Mouse (Mus musculus): ENCODE data around the gene Bcas3.

The Bcas3 gene

DNA sequence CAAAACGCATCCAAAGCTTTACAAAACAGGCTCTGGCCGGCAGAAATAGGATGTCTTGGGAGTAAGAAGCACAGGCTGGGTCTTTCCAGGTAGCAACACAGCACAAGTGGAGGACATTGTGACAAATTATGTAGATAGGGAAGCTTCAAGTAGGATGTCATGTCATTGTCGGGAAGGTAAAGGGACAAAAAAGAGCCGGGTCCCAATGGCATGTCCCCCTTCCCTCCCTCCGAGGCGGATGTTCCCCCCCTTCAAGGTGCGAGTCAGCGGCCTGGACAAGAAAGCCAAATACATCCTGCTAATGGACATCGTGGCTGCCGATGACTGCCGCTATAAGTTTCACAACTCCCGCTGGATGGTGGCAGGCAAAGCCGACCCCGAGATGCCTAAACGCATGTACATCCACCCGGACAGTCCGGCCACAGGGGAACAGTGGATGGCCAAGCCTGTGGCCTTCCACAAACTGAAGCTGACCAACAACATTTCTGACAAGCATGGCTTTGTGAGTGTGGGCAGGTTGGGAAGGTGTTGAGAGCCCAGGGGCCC is 481.5 kb downstream of the Bcas3 start:
- no peak for DNase-seq

DNA sequence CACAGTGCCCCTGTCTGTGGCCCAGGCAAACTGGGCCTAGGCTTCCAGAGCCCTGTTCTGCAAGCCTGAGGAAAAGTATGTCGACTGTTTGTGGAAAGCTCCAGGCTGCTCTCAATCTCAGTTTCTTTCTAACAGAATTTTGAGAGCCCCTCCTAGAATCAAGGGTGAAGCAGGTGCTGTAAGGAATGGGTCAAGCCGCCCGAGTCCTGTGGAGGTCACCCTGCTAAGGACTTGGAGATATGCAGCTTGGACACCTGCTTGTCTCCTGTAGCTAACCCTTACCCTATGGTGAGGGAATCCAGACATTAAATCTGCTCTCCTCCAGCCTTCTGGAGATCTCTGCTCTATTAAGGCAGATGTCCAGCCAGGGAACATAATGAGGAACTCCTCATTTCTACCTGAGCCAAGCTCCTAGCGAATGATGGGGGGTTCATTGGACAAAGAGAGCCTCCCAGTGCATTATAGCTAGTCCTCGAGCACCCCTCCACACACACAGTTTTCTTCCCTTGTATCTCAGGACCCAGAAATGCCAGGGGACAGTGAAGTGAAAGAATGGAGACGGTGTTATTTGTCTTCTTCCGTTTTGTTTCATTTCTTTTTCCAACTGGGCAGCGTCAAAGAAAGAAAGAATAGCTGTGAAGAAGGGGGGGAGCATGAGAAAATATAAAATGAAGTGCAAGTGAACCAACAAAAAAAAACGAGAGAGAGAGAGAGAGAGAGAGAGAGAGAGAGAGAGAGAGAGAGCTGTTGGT is 482.2 kb downstream of the Bcas3 start:
- DNase-seq = no peak

DNA sequence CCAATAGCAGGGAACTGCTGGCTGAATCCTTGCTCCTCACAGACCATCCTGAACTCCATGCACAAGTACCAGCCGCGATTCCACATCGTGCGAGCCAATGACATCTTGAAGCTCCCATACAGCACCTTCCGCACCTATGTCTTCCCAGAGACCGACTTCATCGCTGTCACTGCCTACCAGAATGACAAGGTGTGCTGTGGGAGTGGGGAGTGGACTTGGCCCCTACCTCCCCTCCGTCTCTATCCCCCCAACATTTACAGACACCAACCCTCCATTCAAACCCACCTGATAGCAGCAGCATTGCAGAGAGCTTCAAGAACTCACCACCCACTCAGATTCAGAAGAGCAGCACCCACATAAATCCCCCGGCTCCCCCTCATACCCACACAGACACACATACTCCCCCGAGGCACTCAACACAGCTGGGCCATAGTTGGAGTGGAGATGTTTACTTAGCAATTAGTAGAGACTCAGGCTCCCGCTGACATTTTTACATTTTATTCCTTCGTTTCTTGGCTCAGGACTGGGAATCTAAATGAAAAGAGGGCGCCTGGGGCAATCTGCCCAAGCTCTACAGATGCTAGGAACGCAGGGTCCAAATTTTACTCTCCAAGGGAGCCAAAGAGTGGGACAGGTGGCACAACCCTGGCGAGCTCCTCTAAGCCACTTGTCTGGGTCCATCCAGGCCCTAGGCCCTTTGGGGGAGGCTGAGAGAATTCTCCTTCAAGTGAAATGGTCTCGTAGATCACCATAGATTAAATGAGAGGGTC is 483.0 kb downstream of the Bcas3 start:
- DNase-seq = no peak

DNA sequence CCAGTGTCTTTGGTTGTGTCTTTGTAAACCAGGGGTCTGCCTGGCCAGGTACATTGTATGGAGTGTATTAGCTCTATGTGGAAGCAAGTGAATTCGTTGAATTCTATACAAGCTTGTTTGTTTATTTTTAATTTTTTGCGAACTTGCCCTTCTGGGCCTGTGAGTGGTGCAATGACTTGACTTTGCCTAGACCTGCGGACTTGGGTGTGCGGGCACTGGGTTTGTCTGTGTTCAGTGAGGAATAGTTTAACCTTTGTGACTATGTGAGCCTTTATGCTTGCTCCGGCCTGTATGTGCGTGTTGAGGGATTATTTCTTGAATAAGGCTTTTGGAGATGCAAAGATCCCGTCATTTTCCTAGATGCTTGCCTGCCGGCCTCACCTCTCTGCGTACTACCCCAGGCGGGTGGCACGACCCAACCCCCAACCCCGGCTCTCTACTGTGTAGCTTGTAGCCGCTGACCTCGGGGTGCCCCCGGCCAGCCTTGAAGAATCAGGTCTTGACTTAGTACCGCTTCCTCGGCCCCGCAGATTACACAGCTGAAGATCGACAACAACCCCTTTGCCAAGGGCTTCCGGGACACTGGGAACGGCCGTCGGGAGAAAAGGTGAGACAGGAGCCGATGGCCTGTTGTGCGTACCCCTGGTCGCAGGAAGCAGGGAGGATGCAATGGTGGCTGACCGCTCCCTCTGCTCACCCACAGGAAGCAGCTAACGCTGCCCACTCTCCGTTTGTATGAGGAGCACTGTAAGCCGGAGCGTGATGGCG is 483.7 kb downstream of the Bcas3 start:
- no peak for DNase-seq

DNA sequence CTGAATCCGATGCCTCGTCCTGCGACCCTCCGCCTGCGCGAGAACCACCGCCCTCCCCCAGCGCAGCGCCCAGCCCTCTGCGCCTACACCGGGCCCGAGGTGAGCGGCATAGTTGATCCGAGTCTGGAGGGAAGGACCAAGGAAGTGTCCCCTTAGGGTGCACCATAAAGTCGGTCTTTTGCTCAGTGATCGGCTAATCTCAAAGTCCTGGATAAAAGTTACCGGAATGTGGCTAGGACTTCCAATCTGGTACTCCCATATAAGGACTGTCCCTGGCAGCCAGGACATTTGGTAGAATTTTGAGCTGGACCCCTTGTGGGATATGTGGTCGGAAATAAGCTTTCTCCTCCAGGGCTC is 484.3 kb downstream of the Bcas3 start:
- DNase-seq = no peak

DNA sequence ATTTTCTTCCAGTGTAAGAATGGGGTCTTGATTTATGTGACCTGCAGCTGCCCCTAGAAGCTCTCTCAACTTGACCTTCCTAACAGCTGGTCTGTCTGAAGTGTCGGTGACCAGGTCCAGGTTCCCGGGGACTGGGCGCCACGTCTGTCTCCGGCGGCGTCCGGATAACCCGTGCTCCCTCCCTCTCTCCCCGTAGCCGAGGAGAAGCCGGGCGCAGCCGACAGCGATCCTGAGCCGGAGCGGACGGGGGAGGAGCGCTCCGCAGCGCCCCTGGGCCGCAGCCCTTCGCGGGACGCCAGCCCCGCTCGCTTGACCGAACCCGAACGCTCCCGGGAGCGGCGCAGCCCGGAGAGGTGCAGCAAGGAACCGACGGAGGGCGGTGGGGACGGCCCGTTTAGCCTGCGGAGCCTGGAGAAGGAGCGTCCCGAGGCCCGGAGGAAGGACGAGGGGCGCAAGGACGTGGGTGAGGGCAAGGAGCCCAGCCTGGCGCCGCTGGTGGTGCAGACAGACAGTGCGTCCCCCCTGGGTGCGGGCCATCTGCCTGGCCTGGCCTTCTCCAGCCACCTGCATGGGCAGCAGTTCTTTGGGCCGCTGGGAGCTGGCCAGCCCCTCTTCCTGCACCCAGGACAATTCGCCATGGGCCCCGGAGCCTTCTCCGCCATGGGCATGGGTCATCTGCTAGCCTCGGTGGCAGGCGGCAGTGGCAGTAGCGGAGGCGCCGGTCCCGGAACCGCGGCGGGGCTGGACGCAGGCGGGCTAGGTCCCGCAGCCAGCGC is 484.9 kb downstream of the Bcas3 start:
- no peak for DNase-seq

DNA sequence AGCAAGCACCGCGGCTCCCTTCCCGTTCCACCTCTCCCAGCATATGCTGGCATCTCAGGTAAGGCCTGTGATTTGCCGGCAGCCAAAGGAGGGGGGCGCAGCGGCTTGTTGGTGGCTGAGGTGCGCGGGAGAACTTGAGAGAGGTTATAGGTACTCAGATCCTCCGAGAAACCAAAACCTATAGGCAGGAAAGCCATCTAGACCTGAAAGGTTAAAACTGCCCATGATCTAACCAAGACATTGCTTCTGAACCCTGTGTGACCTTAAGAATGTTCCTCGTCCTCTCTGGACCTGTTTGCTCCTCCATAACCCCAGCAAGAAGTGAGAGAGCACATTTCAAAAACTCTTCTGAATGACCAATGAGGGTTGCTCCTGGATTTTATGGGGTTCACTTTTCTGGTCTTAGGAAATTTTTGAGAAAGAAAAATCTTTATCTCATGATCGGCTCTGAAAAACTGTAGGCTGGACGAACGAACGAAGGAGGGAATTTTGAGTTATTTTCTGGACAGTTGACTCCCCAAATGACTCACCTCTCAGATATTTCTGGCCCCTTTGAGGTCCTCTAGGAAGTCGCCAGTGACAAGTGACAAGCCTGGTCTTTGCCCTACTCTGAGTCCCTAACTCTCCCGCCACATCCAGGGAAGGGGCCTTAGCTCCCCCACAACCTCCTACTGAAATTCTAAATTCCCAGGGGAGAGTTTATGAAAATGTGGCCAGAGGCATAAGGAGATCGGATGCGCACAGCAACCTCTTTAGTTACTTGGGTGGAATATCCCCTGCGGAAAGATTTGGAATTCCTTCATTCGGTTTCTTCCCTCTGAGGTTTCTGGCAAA is 485.7 kb downstream of the Bcas3 start:
- DNase-seq = no peak

DNA sequence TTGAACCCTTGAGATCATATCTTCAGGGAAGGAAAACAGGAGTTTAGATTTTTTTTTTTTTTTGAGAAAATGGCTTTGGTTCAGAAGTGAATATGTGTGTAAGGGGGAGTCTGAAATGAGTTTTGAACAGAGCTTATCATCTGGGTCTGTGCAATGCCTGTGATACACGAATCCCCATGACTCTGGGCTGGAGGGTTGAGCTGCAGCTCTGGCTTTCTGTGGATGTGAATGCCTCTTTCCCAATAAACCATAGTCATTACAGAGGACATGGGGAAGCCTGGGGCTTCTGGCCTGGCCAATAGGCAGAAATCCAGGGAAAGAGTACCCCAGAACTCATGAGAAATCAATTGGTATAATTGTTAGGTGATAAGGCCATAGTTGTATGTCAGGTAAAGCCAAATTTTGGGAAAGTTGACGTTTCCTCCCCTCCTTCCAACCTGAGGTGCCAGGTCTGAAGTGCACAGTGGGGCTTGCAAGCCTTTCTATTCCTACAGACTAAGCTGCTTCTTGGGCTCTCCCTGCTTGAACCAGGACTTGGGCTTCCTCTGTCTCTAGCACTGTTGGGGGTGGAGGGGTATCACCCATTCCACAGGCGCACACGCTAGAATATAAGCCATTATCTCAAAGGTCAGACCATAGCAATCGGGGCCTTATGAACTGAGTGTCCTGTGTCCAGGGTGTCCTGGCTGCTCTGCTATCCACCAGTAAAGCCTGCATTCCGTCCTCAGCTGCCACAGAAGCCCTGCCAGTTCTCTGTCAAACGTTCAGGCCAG is 486.5 kb downstream of the Bcas3 start:
- DNase-seq = no peak

DNA sequence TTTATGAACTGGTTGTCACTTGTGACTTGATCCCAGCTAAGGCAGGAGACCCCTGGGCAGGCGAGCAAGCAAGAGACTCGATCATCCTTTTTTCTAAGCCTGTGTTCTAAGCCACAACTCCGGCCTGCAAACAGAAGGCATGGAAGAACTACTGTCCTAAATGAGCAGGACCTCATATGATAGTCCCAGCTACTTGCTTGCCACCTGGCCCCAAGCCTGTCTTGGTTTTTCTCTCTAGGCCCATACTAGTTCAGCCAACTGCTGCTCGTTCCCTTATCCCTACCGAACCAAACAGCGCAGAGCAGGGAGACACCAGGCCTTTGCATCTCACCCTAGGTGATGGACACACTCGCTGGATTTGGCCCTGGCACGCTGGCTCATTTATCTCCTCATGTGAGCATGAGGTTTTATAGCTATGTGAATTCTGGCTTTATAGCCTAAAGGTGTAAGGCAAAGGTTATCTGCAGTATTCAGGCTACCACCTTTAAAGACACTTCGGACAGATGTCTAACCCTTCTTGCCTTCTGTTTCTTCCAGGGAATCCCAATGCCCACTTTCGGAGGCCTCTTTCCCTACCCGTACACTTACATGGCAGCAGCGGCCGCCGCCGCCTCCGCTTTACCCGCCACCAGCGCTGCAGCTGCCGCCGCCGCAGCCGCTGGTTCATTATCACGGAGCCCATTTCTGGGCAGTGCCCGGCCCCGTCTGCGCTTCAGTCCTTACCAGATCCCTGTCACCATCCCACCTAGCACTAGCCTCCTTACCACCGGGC is 487.2 kb downstream of the Bcas3 start:
- no peak for DNase-seq

DNA sequence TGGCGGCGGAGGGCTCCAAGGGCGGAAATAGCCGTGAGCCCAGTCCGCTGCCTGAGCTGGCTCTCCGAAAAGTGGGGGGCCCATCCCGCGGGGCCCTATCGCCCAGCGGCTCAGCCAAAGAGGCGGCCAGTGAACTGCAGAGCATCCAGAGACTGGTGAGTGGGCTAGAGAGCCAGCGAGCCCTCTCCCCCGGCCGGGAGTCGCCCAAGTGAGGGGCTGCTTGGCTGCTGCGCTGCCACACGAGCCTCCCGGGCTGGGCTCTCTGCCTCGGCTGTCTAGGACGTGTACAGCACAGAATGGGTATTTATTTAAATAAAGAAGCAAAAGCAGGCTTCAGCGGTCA is 487.8 kb downstream of the Bcas3 start:
- DNase-seq = no peak

DNA sequence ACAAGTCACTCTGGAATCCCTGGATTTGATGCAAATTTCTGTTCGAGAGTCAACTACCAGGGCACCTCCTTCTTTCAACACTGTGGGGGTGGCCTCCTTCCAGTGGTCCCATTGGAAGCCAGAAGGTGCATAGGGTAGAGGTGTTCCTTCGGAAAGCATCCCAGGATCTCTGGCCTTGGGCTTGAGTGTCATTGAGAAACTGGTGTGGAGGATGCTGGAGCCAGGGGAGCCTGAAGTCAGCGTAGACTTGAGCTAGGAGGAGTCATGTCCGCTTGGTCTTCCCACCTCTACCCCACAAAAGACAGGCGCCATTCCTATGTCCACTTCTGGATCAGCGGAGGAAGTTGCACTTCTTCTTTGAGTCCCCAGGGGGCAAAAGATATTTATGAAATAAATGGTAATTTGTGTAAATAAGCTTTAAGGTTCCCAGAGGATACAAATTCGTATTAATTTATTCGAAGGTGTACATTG is 488.3 kb downstream of the Bcas3 start:
- DNase-seq = no peak

DNA sequence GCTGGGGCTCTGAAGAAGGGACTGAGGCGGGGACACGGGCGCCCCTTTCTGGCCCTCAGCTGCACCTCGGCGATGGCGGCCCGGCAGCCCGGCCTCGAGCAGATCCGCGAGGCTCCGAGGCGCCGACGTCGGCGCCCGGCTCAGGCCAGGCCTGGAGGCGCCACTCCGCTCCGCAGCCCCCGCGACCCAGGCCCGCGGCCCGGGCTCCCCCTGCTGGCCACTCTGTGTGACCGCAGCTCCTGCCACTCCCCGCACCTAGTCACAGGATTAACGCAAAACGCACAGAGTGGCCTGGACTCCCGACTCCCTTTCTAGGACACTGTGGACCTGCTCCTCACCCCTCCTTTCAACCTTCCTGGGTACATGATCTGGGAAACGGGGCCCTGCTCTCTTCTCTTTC is 489.0 kb downstream of the Bcas3 start:
- no peak for DNase-seq

DNA sequence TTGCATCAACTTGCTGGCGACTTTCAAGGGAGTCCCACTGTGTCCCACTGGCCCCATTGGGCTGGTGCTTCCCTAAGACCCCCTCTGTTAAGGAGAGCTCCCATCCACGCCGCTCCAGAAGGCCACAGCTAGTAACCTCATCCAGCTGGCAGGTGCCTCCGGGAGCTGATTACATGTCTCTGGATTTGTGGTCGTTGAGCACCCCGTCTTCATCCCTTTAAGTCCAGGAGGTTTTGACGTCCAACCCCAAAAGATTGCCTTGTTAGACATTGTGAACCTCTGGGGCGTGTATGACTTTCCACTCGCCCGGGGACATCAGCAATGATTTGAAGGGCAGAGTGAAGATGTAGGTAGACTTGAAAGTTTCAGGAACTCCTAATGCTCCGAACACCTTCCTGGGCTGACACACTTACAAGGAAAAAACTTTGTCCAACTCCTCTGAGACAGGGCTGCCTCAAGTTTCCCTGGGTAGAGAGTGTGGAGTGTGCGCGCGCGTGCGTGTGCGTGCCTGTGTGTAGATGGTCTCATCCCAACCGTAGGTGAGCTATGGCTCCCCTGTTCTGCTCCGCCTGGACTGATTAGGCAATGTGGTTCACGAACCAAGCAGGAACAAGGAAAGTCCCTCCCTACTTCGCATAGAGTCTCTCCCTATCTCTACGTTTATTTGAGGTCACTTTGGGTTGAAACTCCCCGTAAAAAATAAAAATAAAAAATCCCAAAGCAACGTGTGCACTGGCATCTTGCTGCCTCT is 489.8 kb downstream of the Bcas3 start:
- no peak for DNase-seq

DNA sequence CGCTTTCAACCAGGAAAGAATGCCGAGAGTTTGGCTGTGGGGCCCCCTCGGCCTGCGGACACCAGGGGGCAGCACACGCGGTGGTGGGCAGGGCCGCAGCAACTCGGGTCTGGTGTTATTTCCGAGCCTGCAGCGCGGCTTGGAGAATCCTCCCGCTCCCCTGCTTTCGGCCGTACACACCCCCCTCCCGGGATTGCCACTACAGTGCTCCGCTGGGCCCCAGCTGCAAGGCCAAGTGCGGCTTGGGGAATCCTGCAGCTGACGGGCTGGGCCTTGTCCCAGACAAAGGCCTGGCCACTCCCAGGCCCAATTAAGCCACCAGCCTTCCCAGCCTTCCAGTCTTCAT is 490.4 kb downstream of the Bcas3 start:
- DNase-seq = no peak

DNA sequence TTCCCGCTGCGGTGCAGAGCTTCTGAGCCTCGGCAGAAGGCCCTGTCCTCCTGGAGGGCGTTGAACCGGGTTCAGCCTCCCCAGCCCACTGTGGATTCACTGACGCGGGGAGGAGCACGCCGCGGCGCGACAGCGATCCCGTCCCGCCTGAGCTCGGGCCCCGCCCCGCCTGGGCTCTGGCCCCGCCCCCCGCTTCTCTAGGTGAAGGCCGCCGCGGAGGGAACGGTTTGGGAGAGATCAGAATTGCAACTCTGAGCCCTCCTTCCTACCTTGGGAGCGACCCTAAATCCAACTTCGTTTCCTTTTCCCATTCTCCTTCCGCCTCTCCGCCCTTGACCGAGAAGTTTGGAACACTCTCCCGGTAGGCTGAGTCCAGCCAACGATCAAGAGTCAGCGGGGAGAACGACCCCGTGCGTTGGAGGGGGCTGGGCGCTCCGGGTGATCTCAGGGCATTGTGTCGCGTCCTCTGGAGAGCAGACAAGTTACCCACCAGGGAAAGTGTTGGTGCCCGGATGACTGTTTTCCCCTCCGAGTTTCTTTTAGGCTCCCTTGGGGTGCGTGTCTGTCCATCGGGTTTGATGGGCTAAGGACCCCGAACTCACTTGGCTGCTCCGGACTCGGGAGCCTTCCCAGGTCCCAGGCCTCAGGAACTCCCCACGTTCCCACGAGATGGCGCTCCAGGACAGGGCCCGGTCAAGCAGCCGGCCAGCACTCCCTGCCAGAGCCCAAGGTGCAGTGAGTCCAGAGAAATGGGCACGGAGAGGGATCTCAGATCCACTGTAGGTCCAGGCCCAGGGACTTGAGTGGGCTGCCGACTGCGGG is 491.4 kb downstream of the Bcas3 start:
- peak; percentile 69 to 76 for DNase-seq

DNA sequence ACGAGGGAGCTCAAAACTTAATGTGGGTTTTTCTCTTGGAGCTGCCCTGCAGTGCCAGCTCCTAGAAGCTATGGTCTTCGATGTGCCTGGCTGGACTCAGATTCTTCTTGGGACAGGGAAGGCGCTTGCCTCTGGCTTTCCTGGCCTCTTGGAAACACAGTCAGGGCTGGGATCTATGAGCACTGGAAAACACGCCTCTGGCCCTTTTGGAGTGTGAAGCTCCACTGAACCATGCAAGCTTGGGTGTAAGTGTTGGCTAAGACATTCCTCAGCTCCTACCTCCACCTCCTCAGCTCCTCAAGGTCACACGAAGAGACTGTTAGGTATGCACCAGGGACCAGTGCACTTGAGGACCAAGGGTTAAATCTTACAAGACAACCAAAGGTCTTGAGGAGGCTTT is 492.0 kb downstream of the Bcas3 start:
- DNase-seq = no peak

DNA sequence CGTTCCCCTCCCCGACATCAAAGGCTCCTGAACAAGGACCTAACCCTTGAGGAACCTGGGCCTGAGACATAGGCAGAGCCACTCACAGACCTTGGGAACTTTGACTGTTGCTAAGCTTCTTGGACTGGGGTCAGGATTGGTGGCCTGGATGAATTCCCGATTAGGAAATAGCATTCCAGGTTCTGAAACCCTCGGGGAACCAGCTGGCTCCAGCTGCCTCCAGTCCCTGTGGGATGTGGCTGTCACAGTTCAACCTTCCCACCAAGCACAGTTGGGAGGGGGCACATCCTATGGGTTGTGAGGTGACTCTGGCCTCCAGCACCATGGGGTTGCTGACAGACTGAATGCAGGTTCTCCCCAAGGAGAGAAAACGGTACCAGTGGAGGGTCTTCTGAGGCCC is 493.0 kb downstream of the Bcas3 start:
- no peak for DNase-seq

DNA sequence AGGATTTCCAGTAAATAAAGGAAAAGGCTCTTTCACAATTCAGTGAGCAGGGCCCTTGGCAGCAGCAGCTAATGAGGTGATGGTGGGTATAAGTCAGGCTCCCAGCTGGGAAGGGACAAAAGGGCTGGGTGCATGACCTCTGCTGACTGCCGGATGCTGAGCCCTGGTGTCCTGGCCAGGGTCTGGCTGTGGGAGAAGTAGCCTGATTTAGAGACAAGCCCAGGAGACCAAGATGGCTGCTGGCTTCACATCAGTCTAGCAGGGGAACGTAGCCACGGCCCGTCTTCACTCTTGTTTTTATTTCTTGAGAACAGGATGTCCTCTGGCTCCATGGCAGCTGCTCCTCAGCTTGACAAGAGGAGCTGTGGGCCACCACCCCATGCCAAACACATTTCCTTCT is 493.5 kb downstream of the Bcas3 start:
- DNase-seq = no peak

DNA sequence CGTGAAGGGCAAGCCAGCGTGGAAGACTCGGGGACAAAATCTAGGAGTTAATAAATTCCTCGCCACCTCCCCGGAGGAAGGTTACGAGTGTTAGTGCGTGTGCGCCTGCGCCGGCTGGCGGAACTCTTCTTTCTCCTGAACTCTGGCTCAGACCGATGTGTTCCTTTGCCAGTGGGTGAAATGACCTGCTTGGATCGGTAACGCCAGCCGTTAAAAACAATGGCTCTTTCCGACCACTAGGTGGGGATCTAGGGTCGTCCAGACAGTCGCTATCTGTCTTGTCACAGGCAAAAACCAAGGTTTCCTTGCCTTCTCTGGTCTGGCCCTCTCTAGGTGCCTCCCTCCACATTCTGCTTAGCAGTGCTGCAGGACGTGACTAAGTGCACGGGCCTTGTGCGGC is 496.1 kb downstream of the Bcas3 start:
- DNase-seq = peak; percentile 56 to 65

All from cerebellum, adult 18-20 months (tissue).